Comparison of ENCODE assay signal across 24 mouse cellular contexts in the genomic region with DNA sequence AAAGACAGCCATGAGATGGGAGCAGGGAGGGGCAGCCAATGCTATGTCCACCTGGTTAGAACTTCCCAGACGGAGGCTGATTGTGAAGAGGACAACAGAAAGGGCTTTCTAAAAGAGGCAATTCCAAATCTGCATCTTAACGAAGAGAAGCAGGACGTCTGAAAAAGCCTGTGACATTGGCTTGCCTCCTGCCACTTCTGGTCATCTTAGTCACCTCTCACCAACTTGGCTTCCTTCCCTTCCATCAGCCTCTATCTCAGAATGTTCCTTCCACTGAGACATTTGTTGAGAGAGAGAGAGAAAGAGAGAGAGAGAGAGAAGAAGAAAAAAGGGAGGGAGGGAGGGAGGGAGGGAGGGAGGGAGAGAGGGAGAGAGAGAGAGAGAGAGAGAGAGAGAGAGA. TPM values are rescaled to one million over a fixed set of nuclear protein-coding genes. Genes with fewer than 3 reads are reported as not detected.
A peak's percentile ranks its signal among the peaks of the same experiment; 100 is the strongest.
DNase-seq lines count a peak whose midpoint lies in the region; ATAC-seq and TF ChIP-seq lines count a peak whose summit lies in the region.
"Had no signal": no experiment of that assay in that cellular context is flagged by ENCODE, and none has a peak within 500 bp of the region (broad histone marks: within the 10 kb centered on the region; RNA-seq: fewer than 3 reads in every experiment).

No protein-coding gene starts in this region.

- no peak for ATAC-seq in heart, postnatal 0 days (ENCODE audit: insufficient read depth, low read depth)
- ATAC-seq: CD4-positive, CD25-positive, alpha-beta regulatory T cell, adult 4 months; forebrain, embryonic 13.5 days; forebrain, embryonic 16.5 days; intestine, embryonic 15.5 days had no signal

- peaks cover 28% of the 10 kb centered on the region for H3K4me1 ChIP-seq in heart, postnatal 0 days (ENCODE audit: control insufficient read depth, insufficient read depth)
- H3K4me1 ChIP-seq in brown adipose tissue, adult 24 weeks (ENCODE audit: control insufficient read depth, insufficient read depth, insufficient read length, low read length), result no peaks in the 10 kb centered on the region
- H3K4me1 ChIP-seq: forebrain, embryonic 10.5 days had no signal

- no peaks in the 10 kb centered on the region for H3K36me3 ChIP-seq in heart, postnatal 0 days (replicated peaks; ENCODE audit: control insufficient read depth, insufficient read depth, low read length)
- H3K36me3 ChIP-seq: forebrain, embryonic 10.5 days; heart, embryonic 12.5 days; heart, embryonic 15.5 days; hindbrain, embryonic 15.5 days; intestine, embryonic 15.5 days had no signal

- DNase-seq in heart, postnatal 0 days (ENCODE audit: low spot score), result peak; percentile 43
- DNase-seq in heart, postnatal 25 days (ENCODE audit: low spot score), result no peak
- DNase-seq in layer of hippocampus, adult 2 months (ENCODE audit: low spot score in 2 of 2), result no peak
- DNase-seq in layer of hippocampus, adult 9-10 months (ENCODE audit: low spot score), result no peak
- DNase-seq in spleen, adult 18-20 months, result no peak
- DNase-seq: adrenal gland, adult 2 months; adrenal gland, postnatal 14 days; cerebellum, adult 18-20 months; cerebellum, postnatal 10 days; cerebellum, postnatal 36 days; gastrocnemius, postnatal 10 days; gastrocnemius, postnatal 36 days; heart, postnatal 36 days; kidney, adult 11 months had no signal

- no peak for TF ChIP-seq CTCF in heart, postnatal 0 days (IDR thresholded peaks at IDR 0.05; ENCODE audit: low read depth)
- no peak for TF ChIP-seq CTCF in layer of hippocampus, adult 2 months (conservative IDR thresholded peaks at IDR 0.05)

- no peak for TF ChIP-seq EP300 in heart, postnatal 0 days (IDR thresholded peaks at IDR 0.05; ENCODE audit: low read depth)

- H3K9me3 ChIP-seq in heart, postnatal 0 days (replicated peaks; ENCODE audit: control insufficient read depth, low read length), result no peaks in the 10 kb centered on the region
- H3K9me3 ChIP-seq: forebrain, embryonic 10.5 days; forebrain, embryonic 13.5 days; heart, embryonic 12.5 days; heart, embryonic 15.5 days; hindbrain, embryonic 15.5 days; intestine, embryonic 15.5 days had no signal

- no peaks in the 10 kb centered on the region for H3K27me3 ChIP-seq in heart, postnatal 0 days (ENCODE audit: control insufficient read depth, insufficient read depth, low read length)
- H3K27me3 ChIP-seq: forebrain, embryonic 13.5 days; heart, embryonic 12.5 days; heart, embryonic 15.5 days; hindbrain, embryonic 15.5 days; intestine, embryonic 15.5 days had no signal

- H3K4me3 ChIP-seq in heart, postnatal 0 days (ENCODE audit: low read depth, low read length), result no peak overlapping the region
- no peak overlapping the region for H3K4me3 ChIP-seq in layer of hippocampus, adult 2 months
- H3K4me3 ChIP-seq in brown adipose tissue, adult 24 weeks (ENCODE audit: insufficient read depth, low read depth, low read length), result no peak overlapping the region
- H3K4me3 ChIP-seq: forebrain, embryonic 10.5 days; forebrain, embryonic 13.5 days; heart, embryonic 12.5 days; heart, embryonic 15.5 days; hindbrain, embryonic 15.5 days; intestine, embryonic 15.5 days had no signal

- H3K9ac ChIP-seq in heart, postnatal 0 days (replicated peaks; ENCODE audit: low read depth, low read length), result no peak overlapping the region
- H3K9ac ChIP-seq: forebrain, embryonic 13.5 days; heart, embryonic 12.5 days; heart, embryonic 15.5 days; hindbrain, embryonic 15.5 days; intestine, embryonic 15.5 days had no signal

- peak overlapping the region; percentile 62 for H3K27ac ChIP-seq in heart, postnatal 0 days (ENCODE audit: low read depth)
- peak overlapping the region; percentile 48; the same call in 1 of the 2 replicates for H3K27ac ChIP-seq in layer of hippocampus, adult 2 months
- H3K27ac ChIP-seq in brown adipose tissue, adult 24 weeks (replicated peaks; ENCODE audit: low read depth, low read length), result peak overlapping the region; percentile 19
- H3K27ac ChIP-seq: forebrain, embryonic 10.5 days; forebrain, embryonic 13.5 days; heart, embryonic 15.5 days; hindbrain, embryonic 15.5 days; intestine, embryonic 15.5 days had no signal

- intact Hi-C loops in heart, postnatal 25 days (cut with DNase I), result no loop called here

- no peak overlapping the region for H3K4me2 ChIP-seq in heart, postnatal 0 days (ENCODE audit: low read depth, low read length)
- H3K4me2 ChIP-seq: forebrain, embryonic 13.5 days; heart, embryonic 12.5 days; heart, embryonic 15.5 days; hindbrain, embryonic 15.5 days; intestine, embryonic 15.5 days had no signal

- 14% methylated on average over 3 of the region's 3 CpGs for WGBS in heart, postnatal 0 days

RNA-seq across cellular contexts. Expression of a gene that starts 47.1 kb away (rescaled TPM):
- total RNA-seq in heart, postnatal 0 days (2014; rRNA removed; ENCODE audit: low replicate concordance), result 10.5 and 14.5 TPM in 2 replicates
- 1.6 and 2.4 TPM in 2 replicates for polyA plus RNA-seq in heart, postnatal 0 days (2015; fragmentation: Nextera tagmentation; extraction: Ambion mirVana)
- total RNA-seq in heart, postnatal 25 days (2021), result 1 to 10 TPM; 8.8 to 9.7 TPM
- total RNA-seq in layer of hippocampus, adult 2 months (2021), result 10 to 100 TPM; 61.2 to 66.7 TPM
- polyA plus RNA-seq in brown adipose tissue, adult 24 weeks (2012; ENCODE audit: insufficient read depth, insufficient read length, missing spikeins), result 1.2 TPM in 2 replicates
- total RNA-seq: granulocyte monocyte progenitor cell, adult 5-6 weeks had no signal
